Mouse (Mus musculus) common myeloid progenitor, adult 5-6 weeks (primary cell): ENCODE data around the gene Smim14. TPM values are rescaled to one million over a fixed set of nuclear protein-coding genes. Genes with fewer than 3 reads are reported as not detected.
A peak's percentile ranks its signal among the peaks of the same experiment; 100 is the strongest.
"Not testable (repeated sequence)": the region's sequence is repeated elsewhere in the genome, so short reads cannot be mapped to it uniquely, and the experiment has no call there.

Source experiments
- ATAC-seq: replicated peaks from 2 replicates; pipeline ENCODE4 v1.8.0; 2016; ENCODE audit warnings: low read depth, mild to moderate bottlenecking, moderate TSS enrichment, inconsistent platforms; ENCODE audit not compliant: poor library complexity, severe bottlenecking
- total RNA-seq: library from RNA; stranded (forward); fragments of 200-1000, 187-1606 nt; gene quantifications from 2 replicates; pipeline ENCODE4 v1.2.3, GENCODE M21; 2017

Gene Smim14
- total RNA-seq, 1 experiment from 2014 or later, result 76.0 TPM

DNA sequence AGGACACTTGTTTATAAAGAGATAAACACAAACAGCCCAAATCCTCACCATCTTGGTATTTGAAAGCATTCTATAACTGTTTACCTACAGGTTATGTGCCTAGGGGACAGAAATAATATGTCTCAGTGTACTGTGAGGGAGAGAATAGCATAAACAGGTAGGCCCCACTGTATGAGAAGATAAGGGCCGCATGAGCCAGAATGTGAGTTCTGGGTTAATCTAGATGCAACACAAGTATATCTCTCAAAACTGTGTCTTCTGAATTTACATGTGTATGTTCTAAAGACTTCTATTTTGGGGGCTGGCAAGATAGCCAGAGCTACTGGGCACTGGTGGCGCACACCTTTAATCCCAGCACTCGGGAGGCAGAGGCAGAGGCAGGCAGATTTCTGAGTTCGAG lies 60.2 kb downstream of the Smim14 start:
- not testable (repeated sequence) for ATAC-seq

DNA sequence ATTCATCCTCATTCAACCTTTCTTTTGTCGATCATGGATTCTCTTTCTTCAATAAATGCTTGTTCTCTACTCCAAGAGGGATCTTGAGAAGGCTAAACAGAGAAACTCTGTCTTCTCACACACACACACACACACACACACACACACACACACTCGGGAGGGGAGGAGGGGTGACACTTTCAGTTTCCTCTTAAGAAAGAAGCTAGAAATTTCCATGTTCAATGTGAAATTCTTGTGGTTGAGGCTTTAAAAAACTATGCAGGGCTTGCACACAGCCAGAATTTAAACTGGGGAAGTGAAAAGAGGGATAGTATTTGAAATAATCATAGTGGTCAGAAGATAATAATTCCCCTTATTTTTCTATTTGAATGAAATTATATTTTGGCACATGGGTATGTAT lies 61.2 kb downstream of the Smim14 start:
- ATAC-seq, result peak; percentile 31

DNA sequence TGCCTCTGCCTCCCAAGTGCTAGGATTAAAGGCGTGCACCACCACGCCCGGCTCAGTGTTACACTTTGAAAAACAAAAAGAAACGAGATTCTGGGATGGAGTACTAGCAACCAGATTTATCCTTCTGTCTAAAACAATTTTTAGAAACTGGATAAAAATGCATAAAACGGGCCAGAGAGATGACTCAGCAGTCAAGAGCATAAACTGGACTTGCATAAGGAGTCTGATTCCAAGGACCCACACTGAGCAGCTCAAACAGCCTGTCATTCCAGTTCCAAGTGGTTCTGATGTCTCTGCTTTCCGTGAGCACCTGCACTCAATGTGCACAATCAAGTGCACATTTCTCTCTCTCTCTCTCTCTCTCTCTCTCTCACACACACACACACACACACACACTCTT lies 67.2 kb downstream of the Smim14 start:
- ATAC-seq, result no peak

DNA sequence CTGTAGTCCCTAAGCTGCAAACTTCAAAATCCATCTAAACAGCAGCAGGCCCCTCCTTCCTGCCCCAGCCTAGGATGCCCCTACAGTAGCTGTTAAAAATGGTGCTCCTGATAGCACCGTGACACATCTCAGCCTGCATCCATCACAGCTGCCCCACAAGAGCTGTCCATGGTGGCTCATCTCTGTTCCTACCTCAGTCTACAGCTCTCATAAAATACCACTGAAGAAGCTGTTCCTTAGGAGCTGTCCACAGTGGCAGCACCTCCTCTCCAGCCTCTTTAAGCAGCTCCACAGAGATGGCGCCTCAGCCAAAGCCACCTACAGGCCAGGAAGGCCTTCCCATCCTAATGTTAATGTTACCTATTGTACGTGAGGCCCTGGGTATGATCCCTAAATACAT lies 70.1 kb downstream of the Smim14 start:
- no peak for ATAC-seq

DNA sequence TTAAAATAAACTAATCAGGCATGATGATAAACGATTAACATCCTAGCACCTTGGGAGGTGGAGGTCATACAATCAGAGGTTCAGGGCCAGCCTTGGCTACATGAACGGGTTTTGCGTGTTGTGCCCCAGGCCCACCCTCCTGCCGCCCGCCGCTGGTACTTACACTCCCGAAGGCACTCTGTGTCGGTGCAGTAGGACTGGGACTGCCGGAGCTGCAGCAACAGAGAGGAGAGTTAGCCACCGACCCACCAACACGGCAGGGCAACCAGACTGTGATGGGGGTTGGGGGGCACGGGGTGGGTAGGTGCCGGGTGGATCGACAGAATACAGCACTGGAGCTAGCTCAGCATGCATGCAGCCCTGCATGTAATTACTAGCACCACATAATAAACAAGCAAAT lies 76.6 kb downstream of the Smim14 start:
- no peak for ATAC-seq

DNA sequence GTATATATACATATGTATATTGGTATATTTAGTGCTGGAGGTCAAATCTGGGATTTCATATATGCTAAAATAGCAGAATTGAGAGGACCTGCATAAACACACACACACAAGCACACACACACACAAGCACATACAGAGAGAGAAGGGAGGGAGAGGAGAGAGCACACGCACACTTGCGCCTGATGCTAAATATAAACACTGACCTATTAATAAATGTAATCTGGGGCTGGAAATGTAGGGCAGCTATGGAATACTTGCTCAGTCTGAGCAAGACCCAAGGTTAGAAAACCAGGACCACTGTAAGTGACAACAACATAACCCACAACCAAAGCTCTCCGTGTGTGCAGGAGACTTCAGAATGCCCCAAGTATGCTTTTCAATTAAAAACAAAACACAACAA lies 77.5 kb downstream of the Smim14 start:
- ATAC-seq, result no peak

DNA sequence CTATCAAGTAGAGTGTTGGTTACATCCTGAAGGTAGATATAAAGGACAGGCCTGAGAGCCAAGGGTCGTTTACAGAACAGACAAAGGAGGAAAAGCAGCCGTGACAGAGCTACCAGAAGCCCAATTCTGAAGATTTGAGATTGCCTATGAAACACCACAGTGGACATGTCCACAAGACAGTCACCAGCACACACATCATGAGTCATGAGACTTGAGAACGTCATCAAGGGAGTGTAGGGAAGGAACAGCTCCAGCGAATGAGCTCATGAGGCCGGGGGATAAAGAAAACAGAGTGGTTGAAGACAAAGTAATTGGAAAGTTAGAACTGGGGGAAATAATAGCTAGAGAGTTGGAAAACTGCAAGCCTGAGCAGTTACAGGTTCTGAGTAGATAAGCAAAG lies 79.1 kb downstream of the Smim14 start:
- no peak for ATAC-seq

DNA sequence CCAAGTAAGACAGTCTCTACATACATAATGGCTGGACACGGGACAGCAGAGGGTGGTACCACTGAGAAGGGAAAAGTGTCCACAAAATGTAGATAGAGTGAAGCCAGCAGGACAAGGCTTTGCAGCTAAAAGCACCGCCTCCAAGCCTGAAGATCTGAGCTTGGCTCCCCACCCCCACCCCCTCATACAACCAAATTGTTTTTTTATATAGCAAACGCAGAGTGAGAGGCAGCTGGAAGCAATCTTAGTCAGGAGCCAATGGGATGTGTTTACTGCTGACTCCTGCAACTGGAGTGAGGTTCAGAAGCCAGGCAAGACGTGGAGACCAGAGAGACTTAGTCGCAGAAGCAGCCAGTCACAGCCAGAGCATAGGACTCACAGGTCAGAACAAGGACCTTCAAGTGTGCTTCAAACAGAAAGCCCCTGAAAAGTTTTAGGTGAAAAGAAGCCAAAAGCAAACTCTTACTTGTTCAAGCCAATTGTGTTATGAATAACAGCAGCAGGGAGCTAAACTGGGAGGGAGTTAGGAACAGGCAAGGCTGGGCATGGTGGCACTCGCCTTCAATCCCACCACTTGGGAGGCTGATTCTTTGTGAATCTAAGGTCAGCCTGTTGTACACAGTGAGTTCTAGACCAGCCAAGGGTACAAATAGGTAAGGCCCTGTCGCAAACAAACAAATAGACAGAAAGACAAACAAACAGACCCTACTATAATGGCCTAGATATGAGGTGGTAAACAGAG lies 79.7 kb downstream of the Smim14 start:
- ATAC-seq, result no peak

DNA sequence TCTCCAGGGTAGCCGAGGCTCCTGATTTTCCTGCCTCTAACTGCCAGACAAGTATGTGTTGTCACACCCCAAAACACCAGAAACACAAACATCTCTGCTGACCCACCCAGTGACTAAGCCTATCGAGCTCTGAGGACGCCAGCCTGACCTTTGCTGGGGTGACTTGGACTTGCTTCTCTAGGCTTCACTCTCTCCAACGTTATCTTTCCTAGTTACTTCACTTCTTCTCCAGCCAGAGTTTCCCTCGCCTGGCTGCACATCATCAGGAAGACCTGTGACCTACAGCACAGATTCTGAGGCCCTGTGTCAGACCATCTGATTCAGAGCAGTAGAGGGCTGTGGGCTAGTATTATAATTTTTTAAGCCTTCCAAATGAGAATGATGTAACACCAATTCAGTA lies 82.2 kb downstream of the Smim14 start:
- ATAC-seq, result no peak

DNA sequence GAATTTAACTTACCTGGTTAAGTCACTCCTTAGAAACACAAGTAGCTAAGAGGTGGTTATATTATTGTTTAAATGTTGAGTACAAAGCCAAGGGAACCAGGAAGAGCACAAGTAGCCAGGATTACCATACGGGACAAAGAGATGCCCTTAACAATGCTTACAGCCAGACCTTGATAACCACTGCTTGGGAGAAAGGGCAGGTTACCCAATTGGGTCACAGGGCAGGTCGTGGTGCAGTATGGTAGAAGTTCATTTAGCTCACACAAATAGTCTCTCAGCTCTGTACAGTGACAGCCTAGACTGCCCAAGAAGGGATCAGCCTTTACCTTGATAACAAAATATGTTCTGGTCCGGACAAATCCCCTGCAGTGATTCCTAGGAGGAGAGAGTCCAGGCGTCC lies 88.0 kb downstream of the Smim14 start:
- no peak for ATAC-seq

DNA sequence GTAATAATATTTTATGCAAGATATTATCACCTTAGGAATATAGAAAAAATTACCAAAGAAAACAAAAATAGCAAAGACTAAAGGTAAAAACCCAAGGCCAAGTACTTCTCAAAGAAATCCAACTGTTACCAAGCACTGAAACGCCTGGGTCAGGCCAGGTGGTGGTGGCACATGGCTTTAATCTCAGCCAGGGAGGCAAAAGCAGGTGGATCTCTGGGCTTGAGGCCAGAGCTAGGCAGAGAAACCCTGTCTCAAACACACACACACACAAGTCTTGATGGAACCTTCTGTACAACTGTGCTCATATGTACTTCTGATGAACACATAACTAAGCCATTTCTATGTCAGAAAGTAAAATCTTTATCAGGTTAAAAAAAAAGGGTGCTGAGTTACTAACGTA lies 89.2 kb downstream of the Smim14 start:
- no peak for ATAC-seq

DNA sequence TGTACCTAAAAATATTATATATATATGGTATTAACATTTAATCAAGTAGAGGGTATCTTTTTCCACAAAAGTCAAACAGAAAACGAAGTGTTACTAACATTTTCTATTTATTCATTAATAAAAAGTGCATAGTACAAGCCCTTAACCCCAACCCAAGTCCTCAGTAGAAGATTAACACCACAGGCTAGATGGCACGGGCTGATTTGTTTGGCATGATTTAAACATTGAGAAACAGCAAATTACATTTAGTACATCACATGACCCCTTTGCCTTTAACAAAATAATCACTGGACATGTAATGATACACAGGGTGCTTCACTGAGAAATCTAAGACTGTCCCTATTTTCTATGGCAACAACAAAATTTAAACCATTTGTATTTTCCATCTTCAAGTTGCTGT lies 90.2 kb downstream of the Smim14 start:
- no peak for ATAC-seq

DNA sequence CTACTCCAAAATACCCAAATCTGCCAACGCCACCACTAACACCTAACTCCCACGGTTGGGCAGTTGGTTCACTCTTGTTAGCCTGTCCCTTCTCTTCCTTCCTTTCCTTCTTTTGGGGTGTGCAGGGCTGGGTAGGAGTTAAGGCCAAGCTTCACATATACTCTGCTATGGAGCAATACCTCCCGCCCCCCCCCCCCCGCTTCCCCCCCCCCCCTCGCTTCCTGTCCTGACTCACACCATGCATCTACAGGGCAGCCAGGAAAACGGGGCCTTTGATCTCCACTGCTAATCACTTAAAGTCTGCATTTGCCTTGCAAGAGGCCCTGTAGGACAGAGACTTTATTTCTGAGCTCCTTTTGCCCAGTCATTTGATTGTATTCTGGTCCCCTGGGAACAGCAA lies 92.0 kb downstream of the Smim14 start:
- 0 out of 2 replicates have a peak, but pooled peaks have one; percentile 18 for ATAC-seq

DNA sequence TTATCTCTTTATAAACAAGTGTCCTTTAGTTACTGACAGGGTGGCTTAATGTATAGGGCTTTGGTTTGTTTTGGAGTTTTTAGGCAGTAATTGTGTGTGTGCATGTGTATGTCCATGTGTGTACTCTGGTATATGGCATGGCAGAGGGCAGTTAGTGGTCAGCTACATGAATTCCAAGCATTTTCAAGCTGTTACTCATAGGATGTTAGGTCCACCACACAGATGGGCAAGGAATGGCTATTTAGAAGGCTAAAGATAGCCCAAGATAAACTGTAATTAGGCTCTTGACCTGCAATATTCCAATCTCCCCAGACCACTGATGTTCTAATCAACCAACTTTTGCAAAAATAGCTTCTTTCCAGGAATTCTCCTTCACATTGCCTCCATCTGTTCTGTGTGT lies 98.9 kb downstream of the Smim14 start:
- ATAC-seq, result no peak

DNA sequence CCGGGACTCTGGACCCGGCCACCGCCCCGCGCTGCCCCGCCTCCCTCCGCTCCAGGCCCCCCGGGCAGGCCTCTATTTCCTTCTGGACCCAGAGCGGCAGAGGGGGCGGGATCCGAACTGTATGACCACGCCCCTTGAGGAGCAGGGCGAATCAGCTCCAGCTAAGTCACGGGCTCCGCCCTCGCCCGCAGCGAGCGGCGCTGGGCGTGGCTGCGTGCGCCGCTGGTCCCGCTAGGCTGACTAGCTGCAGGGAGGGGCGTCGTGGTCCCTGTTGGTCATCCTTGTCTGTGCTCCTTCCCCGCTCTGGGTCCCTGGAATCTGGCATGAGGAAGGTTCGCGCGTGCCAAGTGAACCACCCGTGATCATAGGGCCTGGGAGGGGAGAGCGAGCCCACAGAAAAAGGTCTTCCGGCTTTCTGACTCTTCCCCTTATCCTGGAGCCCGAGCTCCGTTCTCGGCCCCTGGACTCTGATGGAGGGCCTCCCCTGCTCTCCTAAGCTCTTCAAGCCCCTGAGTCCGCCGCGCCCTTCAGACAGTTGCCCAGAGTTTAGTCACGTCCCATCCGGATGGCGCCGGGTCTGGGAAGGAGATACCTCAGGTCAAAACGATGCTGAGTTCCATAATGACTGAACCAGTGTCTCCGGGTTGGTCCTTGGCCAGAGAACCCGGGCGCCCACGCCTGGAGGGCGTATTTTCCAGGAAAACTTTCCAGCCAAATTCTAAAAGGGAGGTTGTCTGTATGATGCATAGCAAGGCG lies 101.0 kb downstream of the Smim14 start, which contains the start of gene Ugdh:
Ugdh (minus strand) TSS at position 144 of the 756 bp plus-strand sequence.
- ATAC-seq, result peak; percentile 95

DNA sequence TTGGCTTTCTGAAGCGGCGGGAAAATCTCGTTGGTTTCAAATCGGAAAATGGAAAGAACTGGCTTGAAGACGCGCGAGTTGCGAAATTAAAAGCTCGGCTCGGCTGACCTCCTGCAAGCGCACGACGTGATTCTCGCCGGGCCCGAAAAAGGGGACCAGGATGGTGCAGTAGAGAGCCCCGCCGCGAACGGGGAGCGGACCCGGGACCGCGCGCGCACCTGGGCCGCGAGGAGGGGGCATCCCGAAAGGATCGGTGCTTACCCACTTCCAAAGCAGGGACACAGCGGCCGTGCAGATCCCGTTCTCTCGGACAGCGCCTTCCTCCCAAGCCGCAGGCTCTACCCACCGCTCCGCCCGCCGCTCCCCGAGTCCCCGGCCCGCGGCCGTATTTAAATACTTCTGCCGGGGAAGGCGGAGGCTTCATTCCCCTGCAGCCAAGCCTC lies 101.6 kb downstream of the Smim14 start:
- peak; percentile 0; the same call in 1 of the 2 replicates for ATAC-seq

DNA sequence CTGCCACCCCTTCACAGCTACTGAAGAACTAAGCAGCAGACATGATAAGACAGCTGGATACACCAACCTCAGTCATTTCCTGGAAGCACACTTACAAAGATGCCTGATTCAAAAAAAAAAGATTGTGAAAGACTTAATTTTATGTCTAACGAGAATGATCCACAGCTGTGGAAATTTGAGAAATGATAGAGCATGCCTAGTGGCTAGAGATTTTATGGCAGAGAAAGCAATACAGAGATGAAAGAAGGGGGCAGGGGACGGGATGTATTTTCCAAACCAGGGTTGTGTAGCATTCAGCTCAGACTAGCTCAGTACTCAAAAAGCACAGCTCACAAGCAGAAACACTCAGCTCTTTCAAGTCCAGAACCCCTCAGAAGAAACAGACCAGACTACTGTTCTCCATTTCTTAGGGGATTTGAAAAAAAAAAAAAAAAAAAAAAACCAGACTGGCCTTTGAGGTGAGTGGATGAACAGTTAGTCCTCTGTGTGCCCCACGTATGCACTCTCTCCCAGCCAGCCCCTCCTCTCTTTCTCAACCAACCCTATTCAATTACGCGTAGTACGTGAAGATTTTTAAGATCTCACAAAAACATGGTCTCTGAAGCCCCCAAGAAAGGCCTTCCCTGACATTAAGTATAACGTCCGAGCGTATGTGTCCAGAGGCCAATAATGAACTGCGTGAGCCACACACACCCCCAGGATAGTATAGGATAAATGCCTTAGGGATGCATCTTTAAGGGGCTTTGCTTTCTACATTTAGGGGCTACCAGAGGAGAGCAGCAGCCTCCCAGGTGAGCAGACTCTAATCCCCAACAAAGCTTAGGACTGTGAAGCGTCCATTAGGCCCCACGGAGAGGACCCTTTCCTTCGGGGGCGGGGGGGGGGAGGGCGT lies 102.3 kb downstream of the Smim14 start:
- peak; percentile 20; the same call in 1 of the 2 replicates for ATAC-seq

DNA sequence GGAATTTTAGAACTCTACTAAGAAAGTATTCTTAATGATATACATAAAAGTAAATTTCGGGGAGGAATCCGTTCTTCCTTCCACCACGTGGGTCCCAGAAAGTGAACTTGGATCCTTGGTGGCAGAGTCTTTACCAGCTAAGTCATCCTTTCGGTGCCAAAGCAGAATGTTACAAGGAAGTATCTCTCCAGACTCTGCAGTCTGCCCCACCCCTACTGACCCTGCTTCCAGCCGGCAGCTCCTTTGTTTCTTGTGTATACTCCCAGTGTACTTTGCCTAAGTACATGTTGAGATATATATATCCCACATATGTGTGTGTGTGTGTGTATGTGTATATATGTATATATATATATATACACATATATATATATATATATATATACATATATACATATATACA lies 107.5 kb downstream of the Smim14 start:
- no peak for ATAC-seq

DNA sequence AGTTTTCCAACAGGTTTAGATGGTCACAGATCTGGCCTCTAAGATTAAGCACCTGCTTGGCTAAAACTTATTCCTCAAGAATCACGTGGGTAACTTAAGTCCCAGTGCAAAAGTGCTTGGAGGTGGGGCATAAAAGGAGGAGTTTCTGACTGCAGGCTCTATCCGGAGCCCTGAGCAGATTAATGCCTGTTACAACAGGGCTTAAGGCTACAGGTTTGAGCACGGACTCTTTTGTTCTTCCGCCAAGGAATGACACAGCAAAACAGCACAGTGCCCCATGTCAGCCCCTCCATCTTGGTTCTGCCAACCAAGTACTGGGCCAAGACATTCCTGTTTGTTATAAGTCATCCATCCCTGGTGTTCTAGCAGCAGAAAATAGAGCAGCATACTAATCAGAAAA lies 108.7 kb downstream of the Smim14 start:
- ATAC-seq, result 0 out of 2 replicates have a peak, but pooled peaks have one; percentile 25

DNA sequence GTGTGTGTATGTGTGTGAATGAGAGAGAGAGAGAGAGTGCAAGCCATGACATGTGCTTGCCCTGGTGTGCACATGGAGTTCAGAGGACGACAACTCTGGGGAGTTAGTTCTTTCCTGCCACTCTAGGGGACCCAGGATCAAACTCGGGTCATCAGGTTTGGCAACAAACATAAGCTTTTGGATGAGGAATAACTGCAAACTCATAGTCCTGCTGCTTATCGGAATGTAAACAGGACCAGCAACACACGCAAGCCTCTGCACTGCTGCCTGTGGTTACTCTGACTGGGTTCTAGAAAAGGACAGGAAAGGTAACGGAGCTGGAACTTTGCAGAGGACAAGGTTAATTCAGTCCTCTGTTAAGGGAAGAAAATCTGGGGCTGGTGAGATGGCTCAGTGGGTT lies 111.7 kb downstream of the Smim14 start:
- ATAC-seq, result no peak
